Mouse (Mus musculus) kidney, postnatal 0 days (tissue): Measurements from ENCODE around the gene Chkb. TPM values are rescaled to one million over a fixed set of nuclear protein-coding genes. Genes with fewer than 3 reads are reported as not detected.

ENCODE experiments used
- ATAC-seq: fragments of 200-750 bp; cut with Nextera tagmentation; replicated peaks from 2 replicates; pipeline ENCODE4 v1.8.0; 2017; ENCODE audit warnings: low read depth, moderate number of reproducible peaks, moderate TSS enrichment, moderate library complexity; ENCODE audit not compliant: low FRiP score
- DNase-seq: peaks from one replicate; pipeline ENCODE4 v3.0.0-alpha.2; 2016; ENCODE audit warnings: low spot score
- H3K27ac ChIP-seq: fragments of 300-500 bp; sonication (generic); 2 replicates; pipeline ENCODE4 v1.5.1; 2014; ENCODE audit warnings: mild to moderate bottlenecking
- H3K27me3 ChIP-seq: fragments of 300-500 bp; sonication (generic); 2 replicates; pipeline ENCODE4 v1.6.1; 2014; ENCODE audit warnings: low read length, mixed read lengths; ENCODE audit not compliant: insufficient read depth
- H3K36me3 ChIP-seq: fragments of 300-500 bp; sonication (generic); 2 replicates; pipeline ENCODE4 v1.6.1; 2014; ENCODE audit warnings: low read length, mixed read lengths; ENCODE audit not compliant: insufficient read depth
- H3K4me1 ChIP-seq: fragments of 300-500 bp; sonication (generic); replicated peaks from 2 replicates; pipeline ENCODE4 v1.6.1; 2014; ENCODE audit warnings: antibody characterized with exemption, low read length, mixed read lengths; ENCODE audit not compliant: insufficient read depth
- H3K4me2 ChIP-seq: fragments of 300-500 bp; sonication (generic); 2 replicates; pipeline ENCODE4 v1.6.1; 2014; ENCODE audit warnings: mild to moderate bottlenecking, low read length, moderate library complexity, mixed read lengths
- H3K4me3 ChIP-seq: fragments of 300-500 bp; sonication (generic); replicated peaks from 2 replicates; pipeline ENCODE4 v1.5.1; 2014; ENCODE audit warnings: low read depth, low read length
- H3K9ac ChIP-seq: fragments of 300-500 bp; sonication (generic); 2 replicates; pipeline ENCODE4 v1.6.1; 2014; ENCODE audit warnings: low read depth, low read length
- H3K9me3 ChIP-seq: fragments of 300-500 bp; sonication (generic); replicated peaks from 2 replicates; pipeline ENCODE4 v1.6.1; 2016; ENCODE audit warnings: low read length, inconsistent platforms, mixed read lengths
- CTCF ChIP-seq: IDR thresholded peaks from 2 replicates; pipeline ENCODE4 v1.5.1; 2016; ENCODE audit warnings: antibody characterized with exemption, low read depth, mild to moderate bottlenecking, moderate library complexity
- WGBS: fragments of 180-500 bp; shearing (Covaris S2); extraction: QIAGEN DNeasy Blood & Tissue Kit; methylation state at CpG from one replicate; pipeline ENCODE4 v1.1.7; 2014; 5-methylcytosine and 5-hydroxymethylcytosine counted together
- polyA plus RNA-seq: library from polyadenylated mRNA; unstranded; fragments of >200 nt; fragmentation: Nextera tagmentation; extraction: Ambion mirVana; gene quantifications from 2 replicates; pipeline ENCODE4 v1.2.1, GENCODE M21; 2015

Gene Chkb
- polyA plus RNA-seq, 1 experiment from 2014 or later = 65.1 TPM

DNA sequence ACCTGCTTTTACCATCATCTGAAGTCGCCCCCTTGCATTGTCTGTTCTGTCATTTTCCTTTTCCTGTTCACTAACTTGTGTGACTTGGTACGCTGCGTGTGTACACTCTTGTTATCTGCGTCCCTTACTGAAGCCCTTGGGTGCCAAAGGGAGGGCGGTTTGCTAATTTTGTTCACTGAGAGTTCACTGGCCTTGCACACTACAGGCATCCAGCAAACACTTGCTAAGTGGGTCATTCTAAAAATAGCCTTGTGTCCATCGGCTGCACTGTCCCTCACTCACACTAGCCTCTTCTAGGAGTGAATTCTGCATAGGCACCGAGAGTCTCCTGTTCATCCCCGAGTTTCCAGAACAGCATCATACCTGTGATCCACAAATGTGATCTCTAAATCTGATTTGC, 14.4 kb downstream of the Chkb start:
- no peak overlapping the region for H3K4me3 ChIP-seq
- H3K9me3 ChIP-seq = no peaks in the 10 kb centered on the region
- H3K9ac ChIP-seq = no peak overlapping the region
- H3K36me3 ChIP-seq = 0 out of 2 replicates have a peak, but pooled peaks cover 3% of the 10 kb centered on the region
- DNase-seq = no peak
- H3K27me3 ChIP-seq = no peaks in the 10 kb centered on the region
- H3K4me2 ChIP-seq = no peak overlapping the region
- no peak for TF ChIP-seq CTCF
- ATAC-seq = no peak
- no peak overlapping the region for H3K27ac ChIP-seq
- 85% methylated on average over 8 of the region's 8 CpGs for WGBS
- no peaks in the 10 kb centered on the region for H3K4me1 ChIP-seq

DNA sequence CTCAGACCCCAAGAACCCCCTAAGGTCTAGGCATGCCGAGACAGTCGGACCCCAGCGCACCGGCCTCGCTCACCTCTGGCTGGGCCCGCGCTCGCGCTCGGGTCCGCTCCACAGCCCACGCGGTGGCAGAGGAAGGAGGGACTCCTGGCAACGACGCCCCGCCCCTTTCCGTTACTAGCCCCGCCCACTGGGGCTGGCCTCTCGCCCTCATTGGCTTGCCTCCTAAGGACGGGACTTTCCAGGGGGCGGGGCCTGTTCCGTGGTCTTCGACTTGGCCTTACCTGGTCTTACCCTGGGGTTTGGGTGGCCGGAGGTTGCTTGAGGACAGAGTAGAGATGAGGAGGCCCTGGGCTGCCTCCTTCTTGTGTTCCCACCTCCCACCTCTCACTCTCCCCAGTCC, 19.6 kb downstream of the Chkb start, which contains the start of gene Syce3:
Gene Syce3 (minus strand): TSS at position 386 of the 400 bp plus-strand sequence.
- ATAC-seq = 0 out of 2 replicates have a peak, but pooled peaks have one; percentile 21

DNA sequence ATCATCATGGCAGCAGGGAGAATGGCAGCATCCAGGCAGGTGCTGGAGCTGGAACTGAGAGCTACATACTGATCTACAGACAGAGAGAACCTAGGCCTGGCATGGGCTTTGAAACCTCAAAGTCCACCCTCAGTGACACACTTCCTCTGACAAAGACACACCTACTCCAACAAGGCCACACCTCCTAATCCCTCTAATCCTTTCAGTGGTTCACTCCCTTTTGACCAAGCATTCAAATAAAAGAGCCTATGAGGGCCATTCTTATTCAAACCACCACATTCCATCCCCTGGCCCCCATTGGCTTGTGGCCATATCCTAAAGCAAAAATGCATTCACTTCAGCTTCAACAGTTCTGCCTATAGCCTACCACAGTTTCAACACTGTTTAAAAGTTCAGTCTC, 23.0 kb downstream of the Chkb start:
- H3K9me3 ChIP-seq = no peaks in the 10 kb centered on the region
- no peaks in the 10 kb centered on the region for H3K36me3 ChIP-seq
- no peak overlapping the region for H3K4me3 ChIP-seq
- no peaks in the 10 kb centered on the region for H3K27me3 ChIP-seq
- no peak overlapping the region for H3K27ac ChIP-seq
- DNase-seq (no peak), ATAC-seq (no peak)
- H3K4me2 ChIP-seq = no peak overlapping the region
- no peak for TF ChIP-seq CTCF
- no peak overlapping the region for H3K9ac ChIP-seq
- no peaks in the 10 kb centered on the region for H3K4me1 ChIP-seq

More for the DNA sequence above, 19.6 kb downstream of the Chkb start, which contains the start of gene Syce3:
- no peak for DNase-seq
- Histone ChIP-seq H3K4me2 (no peak within 1 kb of the TSS), H3K4me3 (no peak within 1 kb of the TSS), H3K27me3 (no peaks in the 10 kb centered on the region), H3K4me1 (no peaks in the 10 kb centered on the region), H3K9me3 (no peaks in the 10 kb centered on the region), H3K27ac (no peak within 1 kb of the TSS), H3K9ac (no peak within 1 kb of the TSS), H3K36me3 (no peaks in the 10 kb centered on the region)
- 88% methylated on average over 23 of the region's 24 CpGs for WGBS
- no peak for TF ChIP-seq CTCF

DNA sequence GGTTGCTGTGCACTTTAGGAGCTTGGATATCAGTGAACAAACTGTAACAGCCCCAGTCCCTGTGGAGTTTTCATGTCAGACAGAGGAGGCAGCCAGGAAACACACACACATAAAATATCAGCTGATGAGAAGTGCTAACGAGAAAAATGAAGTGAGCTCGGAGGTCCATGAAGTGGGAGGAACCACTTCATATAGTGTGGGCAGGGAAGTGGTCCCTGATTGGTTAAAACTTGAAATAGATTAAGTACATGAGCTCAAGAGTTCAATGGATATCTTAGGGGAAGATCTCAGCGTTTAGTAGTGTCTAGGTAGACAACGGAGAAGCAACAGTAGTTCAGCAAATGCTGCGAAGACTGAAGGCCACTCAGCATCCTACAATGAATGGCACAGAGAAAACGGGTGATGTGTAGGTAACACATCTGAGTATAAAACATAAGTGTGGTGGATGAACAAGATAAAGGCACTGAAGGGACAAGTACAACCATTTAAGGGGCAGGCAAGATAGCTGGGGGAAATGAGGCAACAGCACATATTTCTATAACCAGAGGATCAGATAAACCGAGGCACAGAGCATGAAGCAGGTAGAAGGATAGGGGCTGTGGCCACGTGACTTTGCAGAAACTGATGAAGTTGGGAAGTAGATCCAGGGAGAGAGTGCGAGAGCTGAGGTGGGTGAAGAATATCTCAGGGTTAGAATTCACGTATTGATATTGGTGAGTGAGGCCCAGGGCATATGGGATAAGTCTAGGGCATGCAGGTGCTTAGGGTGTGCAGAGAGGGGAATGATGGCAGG, 24.7 kb downstream of the Chkb start:
- Histone ChIP-seq H3K27ac (no peak overlapping the region), H3K9ac (no peak overlapping the region), H3K4me1 (no peaks in the 10 kb centered on the region), H3K4me3 (no peak overlapping the region), H3K4me2 (no peak overlapping the region), H3K27me3 (no peaks in the 10 kb centered on the region), H3K9me3 (no peaks in the 10 kb centered on the region), H3K36me3 (no peaks in the 10 kb centered on the region)
- ATAC-seq (no peak), DNase-seq (no peak)
- WGBS = 78% methylated on average over 10 of the region's 10 CpGs
- no peak for TF ChIP-seq CTCF

DNA sequence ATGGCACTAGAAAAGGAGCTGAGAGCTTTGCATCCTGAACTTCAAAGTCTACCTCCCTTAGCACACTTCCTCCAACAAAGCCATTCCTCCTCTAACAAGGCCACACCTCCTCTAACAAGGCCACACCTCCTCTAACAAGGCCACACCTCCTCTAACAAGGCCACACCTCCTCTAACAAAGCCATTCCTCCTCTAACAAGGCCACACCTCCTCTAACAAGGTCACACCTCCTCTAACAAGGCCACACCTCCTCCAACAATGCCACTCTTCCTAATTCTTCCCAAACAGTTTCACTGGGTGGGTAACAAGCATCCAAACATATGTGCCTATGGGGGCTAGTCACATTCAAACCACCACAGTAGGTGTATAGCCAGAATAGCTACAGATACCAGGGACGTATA, 27.2 kb downstream of the Chkb start:
- Histone ChIP-seq H3K27me3 (no peaks in the 10 kb centered on the region), H3K4me3 (no peak overlapping the region), H3K4me2 (no peak overlapping the region), H3K9ac (no peak overlapping the region), H3K4me1 (no peaks in the 10 kb centered on the region), H3K9me3 (no peaks in the 10 kb centered on the region), H3K36me3 (no peaks in the 10 kb centered on the region), H3K27ac (no peak overlapping the region)
- WGBS = 87% methylated on average over 1 of the region's 1 CpGs
- DNase-seq (no peak), ATAC-seq (no peak)
- no peak for TF ChIP-seq CTCF

DNA sequence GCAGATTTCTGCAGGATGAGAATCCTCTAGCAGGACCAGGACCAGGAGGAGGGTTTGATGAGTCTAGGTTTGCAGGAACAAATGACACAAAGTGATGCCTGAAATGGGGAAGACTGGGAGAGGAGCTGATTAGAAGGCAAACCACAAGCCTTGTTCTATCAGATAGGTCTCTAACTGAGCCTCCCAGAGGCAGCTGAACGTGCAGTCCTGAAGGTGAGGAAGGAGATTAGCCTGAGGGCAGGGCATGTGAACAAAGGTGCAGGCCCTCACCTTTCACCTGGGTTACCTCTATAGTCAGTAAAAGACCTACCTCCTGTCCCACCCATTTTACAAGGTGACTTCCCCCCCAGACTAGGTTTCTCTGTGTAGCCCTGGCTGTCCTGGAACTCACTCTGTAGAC, 30.0 kb downstream of the Chkb start:
- TF ChIP-seq CTCF = no peak
- Histone ChIP-seq H3K4me3 (no peak overlapping the region), H3K36me3 (no peaks in the 10 kb centered on the region), H3K4me1 (no peaks in the 10 kb centered on the region), H3K27me3 (no peaks in the 10 kb centered on the region), H3K9me3 (no peaks in the 10 kb centered on the region), H3K9ac (no peak overlapping the region), H3K4me2 (no peak overlapping the region), H3K27ac (no peak overlapping the region)
- DNase-seq = no peak
- no peak for ATAC-seq
- 30% methylated on average over 1 of the region's 1 CpGs for WGBS
